Mouse (Mus musculus): Measurements from ENCODE around the gene Vac14.

Gene Vac14

GRCm38 (mm10) chr8:110618391-110619207, at the start of gene Vac14:
Gene Vac14, plus strand, starts transcription at chr8:110618585.
- DNase-seq (ENCODE audit: low read depth, low spot score), result peak; percentile 93

DNA sequence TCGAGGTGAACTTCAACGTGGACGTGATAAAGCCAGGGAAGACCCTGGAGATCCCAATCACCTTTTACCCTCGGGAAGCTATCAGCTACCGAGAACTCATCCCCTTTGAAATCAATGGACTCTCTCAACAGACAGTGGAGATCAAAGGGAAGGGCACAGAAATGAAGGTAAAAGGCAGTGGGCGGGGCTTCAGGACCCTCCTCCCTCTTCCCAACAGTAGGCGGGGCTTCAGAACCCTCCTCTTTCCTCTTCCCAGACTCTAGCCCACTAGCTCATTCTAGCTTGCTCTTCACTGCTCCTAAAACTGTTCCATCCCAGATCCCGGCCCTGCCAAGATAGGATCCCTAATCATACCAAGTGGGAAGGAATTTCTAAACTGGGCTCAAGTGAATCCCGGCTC, 25.7 kb upstream of the Vac14 start:
- DNase-seq (ENCODE audit: low read depth, low spot score), result no peak

DNA sequence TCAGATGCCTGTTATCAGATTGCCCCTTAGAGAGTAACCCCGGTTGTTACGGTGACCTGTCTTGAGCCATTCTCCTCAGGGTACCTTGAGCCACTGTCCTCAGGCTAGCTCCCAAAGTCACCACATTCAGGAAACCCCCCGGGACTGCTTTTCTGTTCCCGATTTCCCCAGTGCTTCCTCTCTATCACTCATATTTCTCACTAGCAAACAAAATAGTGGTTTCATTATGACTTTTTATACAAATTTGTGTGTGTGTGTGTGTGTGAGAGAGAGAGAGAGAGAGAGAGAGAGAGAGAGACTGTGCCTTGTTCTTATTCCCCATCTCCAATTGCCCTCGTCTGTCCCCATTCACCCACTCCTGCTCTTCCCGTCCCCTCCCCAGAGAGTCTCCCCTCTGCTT, 24.2 kb upstream of the Vac14 start:
- DNase-seq (ENCODE audit: low read depth, low spot score), result no peak

- no peak for DNase-seq (ENCODE audit: low read depth, low spot score)
These were observed 13.8 kb upstream of the Vac14 start for GRCm38 (mm10) chr8:110604556-110604955.

DNA sequence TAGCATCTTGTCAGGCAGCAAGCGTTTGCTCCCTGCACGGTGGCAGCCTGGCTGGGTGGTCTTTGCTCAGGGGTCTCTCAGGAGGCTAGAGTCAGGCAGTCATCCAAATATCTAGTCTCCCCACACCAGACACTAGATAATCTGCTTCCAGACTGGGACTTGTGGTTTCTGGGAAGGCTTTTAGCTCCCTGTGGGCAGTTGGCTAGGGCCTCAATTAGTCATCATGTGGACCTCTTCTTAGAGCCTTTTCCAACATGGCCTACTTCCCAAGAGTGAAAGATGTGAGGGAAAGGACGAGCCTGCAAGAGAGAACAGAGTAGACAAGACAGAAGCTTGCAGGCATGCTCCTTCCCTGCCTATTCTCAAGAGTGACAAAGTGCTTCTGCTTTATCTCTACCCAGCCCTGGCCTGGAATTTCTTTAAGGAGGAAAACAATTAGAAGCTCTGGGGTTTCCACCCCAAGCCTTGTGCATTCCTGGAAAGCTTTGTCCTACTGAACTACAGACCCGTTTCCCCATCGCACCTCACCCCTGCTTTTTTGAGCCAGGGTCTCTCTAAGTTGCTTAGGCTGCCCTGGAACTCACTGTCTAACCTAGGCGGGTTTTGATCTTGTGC, 12.9 kb upstream of the Vac14 start:
- no peak for DNase-seq (ENCODE audit: low read depth, low spot score)

DNA sequence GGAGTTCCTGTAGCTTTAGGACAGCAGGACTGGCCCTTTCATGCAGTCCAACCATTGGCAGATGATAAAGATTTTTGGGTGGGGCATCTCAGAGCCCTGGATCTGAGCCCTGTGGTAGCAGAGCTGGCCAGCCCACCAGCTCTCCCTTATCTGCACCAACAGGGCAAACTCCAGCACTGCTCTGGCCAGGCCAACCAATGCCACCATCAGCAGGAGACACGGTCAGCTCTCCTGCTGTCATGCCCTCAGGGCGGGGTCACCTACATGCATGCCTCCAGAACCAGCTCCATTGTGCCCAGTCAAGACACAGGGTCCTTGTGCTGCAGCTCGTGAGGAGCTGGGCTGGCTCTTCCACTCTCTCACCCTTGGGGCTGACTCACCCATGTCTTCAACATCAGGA, 2.7 kb upstream of the Vac14 start:
- no peak for DNase-seq (ENCODE audit: low read depth, low spot score)

- no peak for DNase-seq (ENCODE audit: low read depth, low spot score)
These were observed 505 bp upstream of the Vac14 start for GRCm38 (mm10) chr8:110617801-110618358.

- DNase-seq (ENCODE audit: low read depth, low spot score), result no peak
These were observed 806 bp downstream of the Vac14 start for GRCm38 (mm10) chr8:110619208-110619574.

GRCm38 (mm10) chr8:110619919-110620318, 1.5 kb downstream of the Vac14 start:
- no peak for DNase-seq (ENCODE audit: low read depth, low spot score)

GRCm38 (mm10) chr8:110626431-110626830, 8.0 kb downstream of the Vac14 start:
- no peak for DNase-seq (ENCODE audit: low read depth, low spot score)

DNA sequence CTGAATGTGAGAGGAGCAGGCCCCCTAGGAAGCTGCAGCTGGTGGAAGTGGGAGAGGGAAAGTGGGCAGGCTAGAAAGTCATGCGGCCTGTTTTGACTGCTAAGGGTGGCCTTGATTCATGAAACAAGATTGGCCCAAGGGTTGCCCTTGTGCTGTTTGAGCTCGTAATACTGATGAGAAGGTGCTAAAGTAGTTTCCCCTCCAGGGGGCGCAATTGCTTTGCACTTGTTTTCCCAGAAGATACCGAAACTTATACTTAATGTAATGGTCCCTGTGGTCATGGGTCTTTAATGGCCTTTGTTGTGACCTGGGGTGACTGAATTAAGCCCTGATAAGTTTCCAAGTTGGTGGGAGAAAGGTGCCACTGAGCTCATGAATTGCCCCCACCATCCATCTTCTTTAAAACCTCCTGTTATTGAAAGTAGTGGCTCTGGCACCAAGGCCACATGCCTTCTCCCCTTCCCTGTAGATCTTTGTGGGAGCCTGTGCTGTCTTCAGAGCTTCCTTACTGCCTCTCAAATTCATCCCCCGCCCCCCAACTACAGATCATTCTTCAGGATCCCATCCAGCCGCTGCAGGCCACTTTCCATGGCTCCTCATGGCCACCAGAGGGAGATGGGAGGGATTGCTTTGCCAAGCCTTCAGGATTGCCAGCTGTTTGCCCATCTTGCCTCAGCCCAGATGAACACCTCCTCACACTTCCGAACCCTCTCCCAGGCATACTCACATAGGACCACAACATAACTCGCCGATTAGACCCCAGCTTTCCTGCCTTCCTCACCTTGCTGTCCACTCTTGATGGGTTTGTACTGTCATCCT, 11.1 kb downstream of the Vac14 start:
- no peak for DNase-seq (ENCODE audit: low read depth, low spot score)

DNA sequence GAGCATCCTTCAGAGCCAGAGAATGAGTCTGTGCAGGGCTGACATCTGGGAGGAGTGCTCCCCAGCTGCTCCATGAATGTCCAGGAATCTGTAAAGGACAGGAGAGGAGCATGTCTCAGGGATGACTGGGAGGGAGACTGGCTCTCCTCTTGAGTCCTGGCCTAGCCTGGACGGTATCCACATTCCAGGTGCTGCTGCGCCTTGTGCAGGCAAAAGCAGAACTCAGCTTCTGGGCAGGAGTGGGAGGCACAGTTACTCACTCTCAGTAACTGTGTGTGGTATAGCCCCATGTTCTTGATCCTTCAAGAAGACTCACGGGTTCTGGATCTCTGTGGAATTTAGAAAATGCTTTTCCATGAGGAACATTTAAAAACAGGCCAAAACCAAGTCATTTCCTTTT, 11.7 kb downstream of the Vac14 start:
- no peak for DNase-seq (ENCODE audit: low read depth, low spot score)

GRCm38 (mm10) chr8:110630571-110631071, 12.2 kb downstream of the Vac14 start:
- peak; percentile 47 for DNase-seq (ENCODE audit: low read depth, low spot score)

DNA sequence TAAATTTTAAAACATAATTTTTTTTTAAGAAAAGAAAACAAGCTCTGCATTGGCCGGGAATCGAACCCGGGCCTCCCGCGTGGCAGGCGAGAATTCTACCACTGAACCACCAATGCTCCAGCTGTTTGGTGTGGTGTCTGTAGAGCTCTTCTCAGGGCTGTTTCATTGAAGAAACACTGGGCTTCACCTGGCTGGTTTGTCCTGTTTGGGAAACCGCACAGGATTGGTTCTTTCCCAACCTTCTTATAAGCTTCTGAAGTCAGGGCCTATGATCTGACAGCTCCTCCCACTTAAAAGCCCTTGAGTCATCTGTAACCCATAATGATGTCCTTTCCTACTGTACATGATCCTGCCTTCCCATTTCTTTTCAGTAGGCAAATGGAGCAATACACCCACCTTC, 12.8 kb downstream of the Vac14 start:
- no peak for DNase-seq (ENCODE audit: low read depth, low spot score)

DNA sequence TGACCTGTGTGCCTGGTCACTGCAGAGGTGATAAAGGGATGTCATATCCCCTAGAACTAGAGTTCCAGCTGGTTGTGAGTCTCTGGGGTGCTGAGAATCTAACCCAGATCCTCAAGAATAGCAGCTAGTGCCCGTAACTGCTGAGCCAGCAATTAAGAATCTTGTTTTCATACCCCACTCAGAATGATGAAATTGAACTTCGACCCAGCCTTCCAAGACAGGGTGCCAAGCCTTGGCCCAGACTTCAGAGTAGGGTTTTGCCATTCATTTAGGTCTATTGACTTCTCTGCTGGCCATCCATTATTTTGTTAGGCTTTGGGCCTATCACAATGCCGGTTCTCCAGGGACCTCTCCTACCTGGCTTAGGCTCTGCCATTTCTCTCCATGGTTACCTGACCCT, 15.4 kb downstream of the Vac14 start:
- no peak for DNase-seq (ENCODE audit: low read depth, low spot score)

DNA sequence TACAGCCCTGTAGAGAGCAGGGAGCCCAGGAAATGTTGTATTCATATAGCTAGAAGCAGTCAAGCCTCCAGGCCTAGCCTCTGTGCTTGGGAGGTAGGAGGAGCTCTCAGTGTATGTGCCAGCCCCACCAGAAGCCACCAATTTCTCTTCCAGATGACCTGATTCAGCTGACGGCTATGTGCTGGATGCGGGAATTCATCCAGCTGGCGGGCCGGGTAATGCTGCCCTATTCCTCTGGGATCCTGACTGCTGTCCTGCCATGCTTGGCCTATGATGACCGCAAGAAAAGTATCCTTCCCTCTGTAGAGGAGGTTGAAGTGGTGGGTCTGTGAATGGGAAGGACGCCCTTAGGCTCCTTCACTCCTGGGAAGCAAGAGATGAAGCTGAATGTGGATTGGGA, 17.8 kb downstream of the Vac14 start:
- DNase-seq (ENCODE audit: low read depth, low spot score), result no peak

- no peak for DNase-seq (ENCODE audit: low read depth, low spot score)
These were observed 23.9 kb downstream of the Vac14 start for GRCm38 (mm10) chr8:110642331-110642730.

- no peak for DNase-seq (ENCODE audit: low read depth, low spot score)
These were observed 24.8 kb downstream of the Vac14 start for GRCm38 (mm10) chr8:110643177-110643576.

- no peak for DNase-seq (ENCODE audit: low read depth, low spot score)
These were observed 26.0 kb downstream of the Vac14 start for GRCm38 (mm10) chr8:110644422-110644821.

GRCm38 (mm10) chr8:110644901-110645300, 26.5 kb downstream of the Vac14 start:
- DNase-seq (ENCODE audit: low read depth, low spot score), result no peak

DNA sequence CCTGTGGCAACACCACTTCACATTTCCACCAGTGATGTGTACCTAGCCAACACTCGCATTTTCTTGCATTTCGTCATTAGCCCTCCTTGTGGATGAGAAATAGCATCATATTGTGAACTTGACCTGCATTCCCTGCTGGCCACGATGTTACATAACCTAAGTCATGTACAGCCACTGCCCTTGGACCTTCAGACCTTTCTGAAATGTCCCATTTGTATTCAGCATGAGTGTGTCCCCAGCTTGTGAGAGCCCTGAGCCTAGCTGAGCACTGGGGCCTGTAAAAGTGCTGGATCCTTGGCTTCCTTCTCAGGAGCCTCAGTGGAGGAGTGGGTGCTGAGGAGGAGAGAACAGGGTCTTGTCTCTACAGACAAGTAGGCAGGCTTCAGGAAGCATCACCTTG, 27.0 kb downstream of the Vac14 start:
- no peak for DNase-seq (ENCODE audit: low read depth, low spot score)

- DNase-seq (ENCODE audit: low read depth, low spot score), result no peak
These were observed 27.7 kb downstream of the Vac14 start for GRCm38 (mm10) chr8:110646064-110646463.

All from telencephalon, adult 2 months (tissue).